Mouse (Mus musculus) spleen, postnatal 36 days (tissue): ENCODE data around the gene Epb41l2.

Experiments
- DNase-seq, 2 experiments: peaks; one replicate each; pipeline ENCODE4 v3.0.0; 2022; ENCODE audit warnings: low spot score in 2 of 2, mixed read lengths in 1 of 2

Epb41l2 gene

DNA sequence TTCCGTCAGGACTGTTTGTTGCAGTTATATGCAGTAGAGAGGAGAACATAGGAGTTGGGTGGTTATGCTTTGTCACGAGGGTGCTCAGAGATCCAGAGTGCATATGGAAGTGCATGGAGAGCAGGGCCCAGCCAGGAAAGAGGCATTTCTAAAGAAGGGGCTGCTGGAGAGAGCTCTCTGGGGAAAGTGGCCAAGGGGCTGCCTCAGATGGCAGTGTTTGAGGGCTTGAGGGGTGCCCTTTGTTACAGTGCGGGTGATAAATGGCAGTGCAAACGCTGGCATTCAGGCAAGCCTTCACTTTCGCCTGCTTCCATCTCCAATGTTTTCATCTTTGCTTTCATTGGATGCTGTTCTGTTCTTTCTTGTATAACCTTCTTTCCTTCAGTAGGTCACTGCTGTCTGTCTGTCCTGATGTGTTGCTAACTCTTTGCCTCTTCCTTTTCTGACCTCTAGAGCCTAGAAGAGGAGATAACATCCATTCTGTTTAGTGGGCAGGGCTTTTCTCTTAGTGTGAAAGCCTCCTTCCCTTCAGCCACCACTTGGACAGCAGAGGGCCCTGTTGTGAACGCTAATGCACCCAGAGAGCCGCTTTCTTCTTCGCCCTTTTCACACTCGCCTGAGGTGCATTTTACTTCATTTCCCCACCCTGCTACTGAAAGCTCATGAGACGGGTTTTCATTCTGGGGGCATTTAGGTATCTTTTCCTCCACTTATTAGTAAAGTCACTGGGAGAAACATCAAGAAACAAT, 139.9 kb downstream of the Epb41l2 start:
- DNase-seq = no peak

DNA sequence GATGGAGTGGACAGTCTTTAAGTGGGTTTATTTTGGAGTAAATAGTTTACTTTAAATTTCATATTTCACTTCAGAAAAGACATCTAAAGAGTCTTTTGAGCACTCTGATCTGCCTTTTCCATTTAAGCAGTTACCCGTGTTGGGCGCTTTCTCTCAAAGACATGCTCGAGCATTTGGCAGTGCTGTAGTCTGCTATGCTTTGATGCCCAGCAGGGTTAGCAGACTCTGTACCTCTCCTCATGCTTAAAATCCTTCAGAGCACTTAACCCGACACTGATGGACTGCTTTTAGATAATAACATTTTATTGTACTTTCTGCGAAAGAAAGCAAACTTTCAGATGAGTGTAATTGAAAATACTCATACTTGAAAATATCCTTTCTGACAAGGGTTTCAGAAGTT, 143.7 kb downstream of the Epb41l2 start:
- DNase-seq = no peak

DNA sequence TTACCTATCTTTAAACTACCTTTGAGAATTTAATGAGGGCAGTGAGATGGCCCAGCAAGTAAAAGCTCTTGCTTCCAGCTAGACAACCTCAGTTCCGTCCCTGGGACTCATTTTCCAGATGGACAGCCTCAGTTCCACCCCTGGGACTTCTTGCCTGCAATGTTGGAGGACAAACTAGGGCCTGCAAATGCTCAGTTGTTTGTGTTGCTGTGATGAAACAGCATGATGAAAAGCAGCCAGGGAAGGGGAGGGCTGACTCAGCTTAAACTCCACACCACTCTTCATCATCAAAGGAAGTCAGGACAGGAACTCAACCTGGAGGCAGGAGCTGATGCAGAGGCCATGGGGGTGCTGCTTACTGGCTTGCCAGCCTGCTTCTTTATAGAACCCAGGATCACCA, 154.2 kb downstream of the Epb41l2 start:
- no peak for DNase-seq

DNA sequence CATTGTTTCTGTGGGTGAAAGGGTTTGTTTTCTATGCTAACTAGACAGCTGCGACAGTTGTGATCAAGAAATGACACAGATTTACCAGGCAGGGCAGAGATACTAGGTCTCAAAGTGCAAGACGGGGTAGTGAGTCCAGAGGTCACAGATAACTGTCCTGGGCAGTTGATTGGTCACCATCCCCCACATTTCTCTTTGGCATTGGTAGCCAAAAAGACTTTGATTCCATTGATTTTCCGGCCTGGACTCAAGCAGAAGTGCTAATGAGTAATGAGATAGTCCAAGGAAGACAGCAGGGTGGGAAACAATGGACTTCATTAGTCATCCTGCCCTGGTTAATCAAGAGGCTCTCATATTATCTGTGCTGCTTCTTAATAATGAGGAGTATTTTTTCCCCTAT, 160.4 kb downstream of the Epb41l2 start:
- no peak for DNase-seq

DNA sequence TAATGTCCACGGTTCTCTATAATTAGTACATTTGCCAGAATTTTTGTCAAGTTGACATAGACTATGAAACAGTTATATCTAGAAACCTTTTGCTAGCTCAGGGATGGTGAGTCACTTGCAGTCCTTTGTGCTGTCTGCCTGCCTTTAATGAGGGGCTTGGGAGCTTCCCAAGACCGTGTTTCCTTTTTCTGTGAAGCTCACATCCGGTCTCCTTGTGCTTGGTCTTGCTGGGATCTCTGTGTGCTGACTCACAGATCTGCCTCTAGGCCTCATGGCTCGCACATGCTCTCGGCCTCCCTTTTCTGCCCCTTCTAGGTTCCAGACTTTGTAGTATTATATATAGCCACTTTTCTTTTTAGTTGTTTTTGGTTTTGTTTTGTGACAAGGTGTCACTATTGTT, 160.8 kb downstream of the Epb41l2 start:
- DNase-seq = no peak

DNA sequence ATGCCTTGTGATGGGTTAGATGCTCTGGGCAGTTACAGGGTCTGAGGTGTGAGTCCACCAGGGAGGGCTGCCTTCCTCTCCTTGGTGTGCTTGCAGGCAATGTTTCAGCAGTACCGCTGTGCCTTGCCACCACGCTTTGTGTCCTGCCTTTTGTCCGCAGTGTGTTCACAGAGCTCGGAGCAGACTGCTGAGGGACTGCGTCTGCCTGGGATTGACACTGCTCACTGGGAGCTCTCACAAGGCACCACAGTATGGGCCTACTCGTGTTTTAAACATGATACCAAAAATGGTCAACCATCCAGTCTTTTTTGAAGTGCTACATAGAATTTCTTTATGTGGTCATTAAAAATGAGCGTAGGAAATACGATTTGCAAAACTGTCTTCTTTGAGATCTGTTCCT, 164.1 kb downstream of the Epb41l2 start:
- DNase-seq = no peak

DNA sequence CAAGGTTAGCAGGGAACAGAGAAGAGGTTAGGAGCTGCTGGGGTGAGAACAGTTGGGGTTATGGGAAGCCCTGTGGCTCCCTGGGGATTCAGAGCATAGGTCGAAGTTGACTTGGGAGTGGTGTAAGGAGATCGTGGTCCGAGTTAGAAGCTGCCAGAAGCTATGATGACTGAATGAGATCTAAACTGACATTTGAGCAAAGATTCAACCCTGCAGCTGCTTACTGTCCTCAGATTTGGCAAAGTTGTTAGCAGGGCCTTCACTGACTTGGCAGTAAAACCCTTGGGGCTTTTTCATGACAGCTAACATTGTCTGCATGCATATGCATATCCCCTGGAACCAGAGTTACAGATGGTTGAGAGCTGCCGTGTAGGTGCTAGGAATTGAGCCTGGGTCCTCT, 166.6 kb downstream of the Epb41l2 start:
- no peak for DNase-seq

DNA sequence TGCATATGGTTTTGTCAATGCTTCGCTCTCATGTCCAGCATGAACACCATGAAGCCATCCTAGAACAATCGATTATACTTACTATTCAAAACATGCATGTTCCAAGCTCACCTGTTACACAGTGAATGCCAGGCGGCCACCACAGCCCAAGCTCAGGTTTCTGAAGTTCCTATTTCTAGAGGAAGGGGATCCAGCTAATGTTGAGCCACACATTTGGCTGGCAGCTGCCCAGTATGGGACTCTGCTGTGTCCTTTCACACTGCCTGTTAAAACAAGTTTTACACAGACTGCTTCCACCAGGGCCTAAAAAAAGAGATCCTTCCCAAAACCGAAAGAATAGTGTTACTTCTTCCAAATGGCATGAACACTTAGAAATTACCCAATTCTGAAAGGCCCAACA, 167.0 kb downstream of the Epb41l2 start:
- no peak for DNase-seq

DNA sequence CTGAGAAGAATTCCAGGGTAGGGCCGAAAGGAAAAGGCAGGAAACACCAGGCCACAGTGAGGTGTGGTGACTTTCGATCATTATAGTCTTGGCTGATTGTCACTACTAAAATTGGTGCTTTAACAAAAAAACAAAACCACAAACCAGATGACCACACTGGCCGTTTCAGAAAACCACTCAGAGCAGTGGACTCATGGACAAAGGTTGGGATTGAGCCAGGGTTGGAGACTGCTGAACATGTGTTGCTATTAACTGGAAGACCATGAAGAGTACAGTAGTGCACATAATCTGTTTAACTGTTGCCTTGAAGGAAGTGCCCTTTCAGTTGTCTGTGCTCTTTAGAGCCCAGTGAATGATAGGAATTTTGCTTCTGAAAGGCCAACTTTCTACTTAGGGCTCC, 167.5 kb downstream of the Epb41l2 start:
- DNase-seq = no peak

DNA sequence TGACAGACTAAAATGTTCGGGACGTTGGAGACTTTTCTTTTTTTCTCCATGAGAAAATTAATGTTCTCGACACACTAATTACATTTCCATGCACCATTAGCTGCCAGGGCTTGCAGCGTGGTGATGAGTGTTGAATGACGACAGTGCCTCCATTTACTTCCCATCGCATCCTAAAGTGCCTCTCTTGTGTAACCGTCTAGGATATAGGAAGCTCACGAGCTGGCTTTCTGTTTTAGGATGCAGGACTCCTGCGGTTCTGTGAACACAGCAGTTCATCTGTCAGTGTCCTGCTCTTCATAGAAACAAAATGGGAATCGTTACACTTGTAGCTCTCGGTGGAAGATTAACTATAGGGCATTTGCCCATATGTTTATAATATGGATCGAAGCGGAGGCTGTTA, 171.7 kb downstream of the Epb41l2 start:
- DNase-seq = no peak

DNA sequence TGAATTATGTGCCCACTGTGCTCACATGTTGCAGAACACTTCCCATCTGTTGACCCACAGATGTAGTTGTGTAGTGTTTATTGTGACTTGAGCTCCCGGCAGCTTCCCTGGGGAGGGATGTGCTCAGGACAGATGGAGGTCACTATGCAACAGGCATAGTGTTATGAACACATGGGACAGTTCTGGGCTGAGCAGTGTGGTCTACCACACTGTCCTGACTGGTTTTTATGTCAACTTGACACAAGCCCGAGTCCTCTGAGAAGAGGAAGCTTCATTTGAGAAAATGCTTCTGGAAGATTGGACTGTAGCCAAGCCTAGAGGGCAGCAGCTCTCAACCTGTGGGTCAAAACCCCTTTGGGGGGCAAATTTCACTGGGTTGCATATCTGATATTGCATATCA, 173.5 kb downstream of the Epb41l2 start:
- DNase-seq = no peak

DNA sequence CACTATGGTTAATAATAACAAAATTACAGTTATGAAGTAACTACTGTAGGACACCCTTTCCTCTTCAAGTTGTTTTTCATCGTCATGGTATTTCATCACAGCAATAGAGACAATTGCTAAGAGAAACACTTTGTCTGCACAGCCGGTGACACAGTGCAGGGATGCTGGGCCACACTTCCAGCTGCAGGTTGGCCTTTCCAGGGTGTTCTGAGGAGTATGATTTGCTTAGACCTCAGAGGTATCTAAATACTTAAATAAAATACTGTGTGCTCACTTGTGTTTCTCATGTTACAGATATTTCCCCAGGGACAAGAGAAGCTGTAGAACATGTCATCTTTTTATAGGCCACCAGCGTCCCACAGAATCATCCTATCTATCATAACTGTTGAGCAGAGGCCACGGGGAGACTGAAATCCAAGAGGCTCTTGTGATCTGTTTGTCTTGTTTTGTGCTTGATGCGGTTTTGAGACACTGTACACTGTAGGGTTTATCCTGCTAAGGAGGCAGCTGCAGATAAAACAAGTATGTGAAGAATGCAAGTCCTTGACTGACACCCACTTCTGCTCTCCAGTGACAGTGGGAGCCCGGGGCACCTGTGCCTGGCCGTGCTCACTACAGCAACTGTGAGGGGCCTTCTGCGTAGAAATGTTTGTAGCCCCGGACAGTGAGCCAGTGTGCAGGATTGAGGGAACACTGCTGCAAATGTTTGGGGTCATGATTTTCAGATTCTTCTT, 174.1 kb downstream of the Epb41l2 start:
- no peak for DNase-seq

DNA sequence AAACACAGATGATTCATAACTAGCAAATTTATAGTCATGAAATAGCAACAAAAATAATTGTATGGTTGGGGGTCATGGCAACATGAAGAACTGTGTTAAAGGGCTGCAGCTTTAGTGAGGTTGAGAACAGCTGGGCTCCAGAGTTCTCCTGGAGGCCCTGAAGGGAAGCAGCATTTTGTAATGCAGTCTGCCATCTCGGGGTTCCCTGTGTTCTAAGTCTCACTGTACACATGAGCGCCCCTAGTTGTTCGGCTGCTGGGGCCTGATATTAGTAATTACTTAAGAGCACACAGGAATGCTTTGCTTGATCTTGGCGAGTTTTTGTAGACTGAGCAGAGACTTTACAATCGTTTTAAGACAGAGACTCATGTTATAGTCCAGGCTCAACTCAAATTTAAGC, 174.9 kb downstream of the Epb41l2 start:
- no peak for DNase-seq

DNA sequence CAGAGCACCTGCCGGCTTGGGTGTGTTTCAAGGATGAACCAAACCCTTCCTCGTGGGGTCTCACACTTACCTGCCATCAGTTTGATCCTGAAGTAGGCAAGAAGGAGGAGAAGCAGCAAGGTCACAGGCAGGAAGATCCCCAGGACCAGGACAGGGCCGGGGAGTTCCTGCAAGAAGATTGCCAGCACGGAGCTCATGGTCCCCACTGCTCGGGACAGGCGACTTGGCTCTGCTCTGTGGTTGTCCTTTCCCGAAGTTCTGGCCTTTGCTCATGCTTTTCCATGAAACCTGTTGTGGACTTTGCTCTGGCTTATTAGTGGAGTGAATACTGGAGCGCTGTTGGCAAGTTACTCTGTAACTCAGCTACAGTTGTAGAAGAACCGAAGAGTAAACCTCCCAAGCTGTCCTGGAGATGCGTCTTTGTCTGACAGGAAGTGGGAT, 176.3 kb downstream of the Epb41l2 start, which contains the start of gene Smlr1:
Gene Smlr1, minus strand, starts transcription at position 377 of the 441 bp plus-strand sequence.
- no peak for DNase-seq

DNA sequence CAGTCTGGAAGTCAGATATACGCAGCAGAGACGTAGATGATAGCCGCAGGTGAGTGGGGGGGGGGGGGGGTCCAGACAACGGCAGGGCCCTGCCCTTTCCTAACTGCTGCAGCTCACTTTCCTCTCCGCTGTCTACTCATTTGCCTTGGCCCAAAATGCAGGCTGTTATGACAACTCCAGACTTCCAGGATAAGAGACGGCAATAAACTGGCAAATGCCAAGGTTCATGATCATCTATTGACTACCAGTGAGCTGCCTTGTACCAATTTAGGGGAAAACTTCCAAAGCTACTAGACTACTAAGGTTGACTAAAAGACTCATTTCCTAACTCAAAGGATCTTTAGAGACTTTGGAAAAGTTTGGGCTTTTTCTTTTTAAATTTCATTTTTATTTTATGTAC, 177.0 kb downstream of the Epb41l2 start:
- no peak for DNase-seq

DNA sequence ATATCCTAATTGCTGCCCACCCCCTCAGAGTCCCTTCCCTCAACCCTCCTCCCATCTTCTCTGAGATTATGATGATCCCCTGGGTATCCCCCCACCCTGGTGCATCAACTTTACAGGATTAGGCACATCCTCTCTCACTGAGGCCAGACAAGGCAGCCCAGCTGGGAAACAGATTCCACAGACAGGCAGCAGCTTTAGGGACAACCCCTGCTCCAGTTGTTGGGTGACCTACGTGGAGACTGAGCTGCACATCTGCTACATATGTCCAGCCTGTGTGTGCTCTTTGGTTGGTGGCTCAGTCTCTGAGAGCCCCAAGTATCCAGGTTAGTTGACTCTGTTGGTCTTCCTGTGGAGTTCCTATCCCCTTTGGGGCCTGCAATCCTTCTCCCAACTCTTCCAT, 179.1 kb downstream of the Epb41l2 start:
- DNase-seq = no peak

DNA sequence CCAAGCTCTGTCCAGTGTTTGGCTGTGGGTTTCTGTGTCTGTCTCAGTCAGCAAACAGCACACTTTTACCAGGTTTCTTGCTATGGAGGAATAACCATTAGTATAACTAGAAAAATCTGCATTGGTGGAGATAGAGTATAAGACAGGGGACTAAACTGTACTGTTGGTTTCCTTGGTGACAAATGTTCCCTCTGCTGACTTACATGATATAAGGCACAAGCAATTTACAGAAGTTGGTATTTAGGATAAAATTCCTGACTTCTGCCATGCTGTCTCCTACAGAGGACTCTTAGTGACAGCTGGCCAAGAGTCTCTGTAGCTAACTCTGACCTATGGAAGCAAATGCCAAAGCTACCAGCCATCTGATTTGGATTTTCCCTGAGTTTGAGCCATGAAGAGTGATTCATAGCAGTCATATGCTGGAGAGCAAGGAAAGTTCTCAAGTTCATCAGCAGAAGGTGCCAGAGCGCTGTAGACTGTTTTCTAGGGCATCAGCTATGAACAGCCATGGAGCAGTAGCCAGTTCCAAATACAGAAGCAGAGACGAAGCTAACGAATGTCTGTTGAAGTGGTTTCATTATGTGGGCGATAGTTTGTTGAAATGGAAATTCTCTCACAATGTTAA, 179.7 kb downstream of the Epb41l2 start:
- no peak for DNase-seq

DNA sequence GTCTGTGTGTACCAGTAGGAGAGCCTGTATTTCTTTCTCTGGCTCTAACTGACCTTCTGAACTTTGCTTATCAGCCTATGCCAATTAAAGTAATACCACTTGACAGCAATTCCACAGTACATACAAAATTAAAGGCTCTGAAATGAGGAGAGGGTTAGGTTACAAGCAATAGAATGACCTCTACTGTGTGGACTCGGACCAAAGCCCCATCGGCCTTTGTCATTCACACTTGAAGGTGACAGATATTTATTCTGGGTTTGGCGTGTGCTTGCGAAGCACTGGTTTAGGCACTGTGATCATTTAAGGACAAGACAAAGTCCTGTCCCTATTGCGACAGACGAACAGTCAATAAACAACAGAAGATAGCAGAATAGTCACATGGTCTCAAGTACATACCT, 180.2 kb downstream of the Epb41l2 start:
- DNase-seq = no peak

DNA sequence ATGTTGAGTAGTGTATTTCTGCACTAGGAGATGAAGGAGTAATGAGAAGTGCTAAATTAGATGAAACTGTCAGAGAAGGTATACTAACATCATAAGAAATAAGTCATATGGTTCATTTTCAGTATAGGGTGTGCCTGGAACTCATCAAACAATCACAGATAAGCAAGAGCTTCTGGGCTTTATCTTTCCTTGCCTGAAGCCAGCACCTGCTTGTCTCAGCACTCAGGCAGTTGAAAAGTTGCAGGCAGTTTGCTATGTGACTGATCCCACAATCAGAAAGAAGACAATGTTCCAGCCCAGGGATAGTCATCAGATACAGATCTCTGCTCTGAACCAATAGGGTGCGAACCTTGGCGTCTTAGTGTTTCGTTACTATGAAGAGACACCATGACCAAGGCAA, 181.5 kb downstream of the Epb41l2 start:
- DNase-seq = no peak

DNA sequence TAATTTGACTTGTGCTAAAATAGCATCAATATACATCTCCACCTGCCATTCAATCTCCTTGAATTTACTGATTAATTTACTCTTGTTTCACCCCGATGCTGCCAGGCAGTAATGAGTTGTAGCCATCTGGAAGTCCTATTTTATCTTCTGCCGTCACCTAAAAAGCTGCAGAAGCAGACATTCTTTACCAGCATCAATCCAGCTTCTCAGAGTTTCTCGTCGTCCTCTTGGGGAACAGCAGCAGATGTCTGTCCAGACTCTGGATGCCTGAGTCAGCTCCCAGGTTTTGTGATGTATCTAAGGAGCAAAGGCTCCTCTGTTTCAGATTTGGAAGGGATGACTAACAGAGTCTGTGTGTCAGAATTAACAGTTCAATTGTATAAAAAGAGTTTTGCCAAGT, 193.3 kb downstream of the Epb41l2 start:
- no peak for DNase-seq

DNA sequence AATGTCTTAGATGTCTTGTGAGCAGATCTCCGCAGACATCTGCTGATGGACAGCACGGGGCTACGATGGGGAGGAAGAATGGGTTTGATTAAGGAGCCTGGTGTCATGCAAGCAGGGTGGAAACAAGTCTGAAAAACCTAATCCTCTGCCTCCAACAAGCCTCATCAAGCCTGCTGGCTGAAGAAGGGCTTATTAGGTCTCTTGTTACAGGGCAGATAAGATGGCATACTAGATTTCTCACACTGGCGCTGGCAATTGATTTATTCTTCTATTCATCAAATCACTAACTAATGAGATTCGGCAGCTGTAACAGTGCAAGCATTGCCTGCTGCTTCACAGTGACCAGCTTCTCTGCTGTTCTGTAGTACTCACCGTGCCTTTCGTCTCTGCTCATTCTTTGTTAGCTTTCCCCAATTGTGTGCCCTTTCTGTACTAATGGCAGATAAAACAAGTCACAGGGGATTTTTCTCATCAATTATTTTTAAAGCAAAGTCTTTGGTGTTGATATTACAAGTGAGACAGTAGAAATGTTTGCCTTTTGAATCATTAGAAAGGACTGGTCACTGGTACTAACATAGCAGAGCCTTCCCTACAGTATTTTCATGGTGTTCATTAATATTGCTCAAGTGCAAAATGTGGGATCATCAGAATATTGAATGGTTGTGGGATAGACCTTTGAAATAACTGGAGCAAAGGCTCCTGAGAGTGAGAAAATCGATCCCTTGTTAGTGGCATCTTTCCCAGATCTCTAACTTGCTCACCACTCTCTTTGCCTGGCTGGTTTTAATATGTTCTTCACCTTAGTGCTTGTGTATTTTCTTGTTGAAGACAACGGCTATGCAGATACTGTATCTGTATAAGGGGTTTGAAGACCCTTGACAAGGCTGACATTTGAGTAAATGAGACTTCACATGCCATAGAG, 212.0 kb downstream of the Epb41l2 start:
- DNase-seq = no peak
